Mouse (Mus musculus): ENCODE data around the gene AU021092.

- TF ChIP-seq CTCF (IDR thresholded peaks at IDR 0.05; ENCODE audit: insufficient read depth, low read length): no peak
- TF ChIP-seq POLR2A (IDR thresholded peaks at IDR 0.05; ENCODE audit: borderline replicate concordance, extremely low read depth, low read depth, low read length): no peak
Observed at GRCm38 (mm10) chr16:5216686-5217085, 5.4 kb downstream of the AU021092 start.

All from lung, adult 2 months (tissue).